Mouse (Mus musculus) kidney, adult 11 months (tissue): ENCODE measurements around the gene Cnnm1.
A peak's percentile ranks its signal among the peaks of the same experiment; 100 is the strongest.

Source experiments
- DNase-seq: peaks from one replicate; pipeline ENCODE4 v3.0.0; 2022

Cnnm1 gene

GRCm38 (mm10) chr19:43440112-43440737 lies at the start of gene Cnnm1:
TSS of gene Cnnm1 (plus strand) at chr19:43440436.
- DNase-seq, result peak; percentile 77

GRCm38 (mm10) chr19:43396327-43396726 lies 43.9 kb upstream of the Cnnm1 start:
- DNase-seq, result no peak

GRCm38 (mm10) chr19:43407181-43407580 lies 33.1 kb upstream of the Cnnm1 start:
- no peak for DNase-seq

- DNase-seq, result no peak
Observed at GRCm38 (mm10) chr19:43415565-43415964, 24.7 kb upstream of the Cnnm1 start.

GRCm38 (mm10) chr19:43420506-43420905 lies 19.7 kb upstream of the Cnnm1 start:
- DNase-seq, result no peak

- DNase-seq, result no peak
Observed at GRCm38 (mm10) chr19:43424082-43424481, 16.2 kb upstream of the Cnnm1 start.

- no peak for DNase-seq
Observed at GRCm38 (mm10) chr19:43427446-43428224, 12.6 kb upstream of the Cnnm1 start.

GRCm38 (mm10) chr19:43439246-43439645 lies 990 bp upstream of the Cnnm1 start:
- DNase-seq, result no peak

GRCm38 (mm10) chr19:43440768-43441660 lies 778 bp downstream of the Cnnm1 start:
- peak; percentile 60 for DNase-seq

- DNase-seq, result no peak
Observed at GRCm38 (mm10) chr19:43441661-43441990, 1.4 kb downstream of the Cnnm1 start.

- no peak for DNase-seq
Observed at GRCm38 (mm10) chr19:43442269-43442668, 2.0 kb downstream of the Cnnm1 start.

- no peak for DNase-seq
Observed at GRCm38 (mm10) chr19:43442906-43443305, 2.7 kb downstream of the Cnnm1 start.

GRCm38 (mm10) chr19:43444636-43445205 lies 4.5 kb downstream of the Cnnm1 start:
- DNase-seq, result no peak

GRCm38 (mm10) chr19:43451563-43451962 lies 11.3 kb downstream of the Cnnm1 start:
- no peak for DNase-seq

- DNase-seq, result peak; percentile 50
Observed at GRCm38 (mm10) chr19:43452176-43452575, 11.9 kb downstream of the Cnnm1 start.

- DNase-seq, result no peak
Observed at GRCm38 (mm10) chr19:43453025-43453424, 12.8 kb downstream of the Cnnm1 start.

- no peak for DNase-seq
Observed at GRCm38 (mm10) chr19:43459948-43460347, 19.7 kb downstream of the Cnnm1 start.

- DNase-seq, result no peak
Observed at GRCm38 (mm10) chr19:43460481-43460880, 20.2 kb downstream of the Cnnm1 start.

- no peak for DNase-seq
Observed at GRCm38 (mm10) chr19:43462141-43462540, 21.9 kb downstream of the Cnnm1 start.

- peak; percentile 79 for DNase-seq
Observed at GRCm38 (mm10) chr19:43463546-43464293, 23.5 kb downstream of the Cnnm1 start.

- no peak for DNase-seq
Observed at GRCm38 (mm10) chr19:43464294-43464687, 24.1 kb downstream of the Cnnm1 start.

- DNase-seq, result no peak
Observed at GRCm38 (mm10) chr19:43465076-43465475, 24.8 kb downstream of the Cnnm1 start.
